Mouse (Mus musculus): ENCODE results near the gene F830045P16Rik. TPM values are rescaled to one million over a fixed set of nuclear protein-coding genes. Genes with fewer than 3 reads are reported as not detected.

F830045P16Rik gene
- polyA plus RNA-seq, 1 experiment from 2014 or later, result 0.41 TPM

DNA sequence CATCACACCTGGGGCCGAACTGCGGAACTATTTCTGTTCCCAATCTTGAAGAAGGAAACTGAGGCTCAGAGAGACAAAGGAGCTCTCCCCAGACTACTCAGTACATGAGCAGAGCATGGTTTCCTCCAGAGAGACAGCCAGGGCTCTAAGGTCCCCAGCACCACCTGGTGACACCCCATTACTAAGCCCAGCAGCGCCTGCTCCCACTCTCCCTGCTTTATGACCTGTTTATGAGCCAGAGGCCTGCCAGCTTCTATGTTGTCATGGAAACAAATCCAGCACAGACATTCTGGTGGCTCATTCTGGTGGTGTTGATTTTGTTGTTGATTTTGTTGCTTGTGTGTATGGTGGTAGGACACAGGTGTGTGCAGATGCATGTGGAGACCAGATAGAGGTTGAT, 3.6 kb upstream of the F830045P16Rik start:
- Histone ChIP-seq H3K27me3 (no peaks in the 10 kb centered on the region), H3K9ac (no peak overlapping the region), H3K4me2 (no peak overlapping the region), H3K4me3 (no peak overlapping the region), H3K27ac (no peak overlapping the region), H3K36me3 (no peaks in the 10 kb centered on the region), H3K9me3 (no peaks in the 10 kb centered on the region), H3K4me1 (peaks cover 8% of the 10 kb centered on the region)
- WGBS, result 50% methylated on average over 3 of the region's 3 CpGs
- no peak for ATAC-seq (ENCODE audit: insufficient number of reproducible peaks, low FRiP score, low TSS enrichment, low read depth)

DNA sequence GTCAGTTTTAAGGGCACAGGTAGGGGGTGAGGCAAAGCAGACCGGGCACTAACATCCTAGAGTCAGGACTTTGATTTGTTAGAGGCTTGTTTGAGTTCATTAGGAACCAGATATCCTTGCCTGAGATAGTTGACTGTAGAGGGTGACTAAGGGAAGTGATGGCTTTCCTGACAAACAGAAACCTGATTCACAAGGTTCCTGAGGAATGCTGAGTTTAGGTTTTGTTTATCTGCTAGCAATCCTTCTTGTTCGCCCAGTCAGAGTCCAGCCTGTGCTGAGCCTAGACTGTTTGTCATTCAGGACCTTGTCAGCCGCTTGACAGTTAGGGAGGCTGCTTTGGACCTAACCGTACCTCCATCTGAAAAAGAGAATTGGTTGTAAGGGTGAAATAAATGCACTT, 2.8 kb upstream of the F830045P16Rik start:
- no peak for ATAC-seq (ENCODE audit: insufficient number of reproducible peaks, low FRiP score, low TSS enrichment, low read depth)
- H3K4me2 ChIP-seq, result no peak overlapping the region
- H3K4me1 ChIP-seq, result peaks cover 8% of the 10 kb centered on the region
- H3K36me3 ChIP-seq, result no peaks in the 10 kb centered on the region
- H3K9me3 ChIP-seq, result no peaks in the 10 kb centered on the region
- no peak overlapping the region for H3K9ac ChIP-seq
- no peaks in the 10 kb centered on the region for H3K27me3 ChIP-seq
- H3K4me3 ChIP-seq, result no peak overlapping the region
- no peak overlapping the region for H3K27ac ChIP-seq
- WGBS, result 38% methylated on average over 4 of the region's 4 CpGs

DNA sequence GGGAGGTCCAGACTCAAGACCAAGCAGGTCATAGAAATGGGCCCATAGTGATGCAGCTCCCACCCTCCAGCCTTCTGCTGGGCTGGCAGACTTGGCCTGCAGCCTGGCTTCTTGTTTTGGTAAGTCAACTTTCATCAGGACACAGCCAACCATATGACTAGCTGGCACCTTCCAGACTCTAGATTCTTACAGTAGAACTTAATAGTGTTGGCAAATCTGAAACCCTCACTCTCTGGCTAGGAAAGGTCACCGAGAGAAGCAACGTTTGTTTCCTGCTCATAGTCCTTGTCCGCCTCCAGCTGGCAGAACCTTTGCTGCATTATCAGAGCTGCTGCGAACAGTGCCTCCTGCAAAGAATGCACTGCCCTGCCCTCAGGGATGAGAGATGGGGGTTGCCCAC, 1.5 kb upstream of the F830045P16Rik start:
- H3K9ac ChIP-seq, result no peak overlapping the region
- WGBS, result 64% methylated on average over 4 of the region's 4 CpGs
- no peak overlapping the region for H3K4me3 ChIP-seq
- ATAC-seq (ENCODE audit: insufficient number of reproducible peaks, low FRiP score, low TSS enrichment, low read depth), result no peak
- no peaks in the 10 kb centered on the region for H3K36me3 ChIP-seq
- H3K9me3 ChIP-seq, result no peaks in the 10 kb centered on the region
- no peak overlapping the region for H3K4me2 ChIP-seq
- no peaks in the 10 kb centered on the region for H3K27me3 ChIP-seq
- H3K27ac ChIP-seq, result no peak overlapping the region
- peaks cover 8% of the 10 kb centered on the region for H3K4me1 ChIP-seq

DNA sequence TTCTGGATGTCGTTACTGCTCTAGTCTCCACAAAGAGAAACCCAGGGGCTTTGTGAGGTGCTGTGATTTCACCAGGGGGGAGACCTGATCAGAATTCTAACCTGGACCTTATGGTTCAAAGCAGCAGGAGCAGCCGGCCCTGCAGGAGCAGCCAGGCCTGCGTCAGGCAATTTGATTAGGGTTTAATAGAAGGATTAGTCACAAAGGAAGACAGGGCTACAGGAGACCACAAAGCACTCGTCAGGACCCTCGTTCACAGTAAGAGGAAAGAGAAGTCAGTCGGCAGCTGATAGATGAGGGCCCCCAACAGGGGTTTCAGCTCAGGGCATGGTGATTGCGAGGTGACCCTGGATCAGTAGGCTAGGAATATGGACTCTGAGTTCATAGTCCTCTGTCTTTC, 958 bp upstream of the F830045P16Rik start:
- Histone ChIP-seq H3K36me3 (no peaks in the 10 kb centered on the region), H3K4me1 (peaks cover 8% of the 10 kb centered on the region), H3K4me3 (no peak overlapping the region), H3K27me3 (no peaks in the 10 kb centered on the region), H3K4me2 (no peak overlapping the region), H3K27ac (no peak overlapping the region), H3K9ac (no peak overlapping the region), H3K9me3 (no peaks in the 10 kb centered on the region)
- WGBS, result 23% methylated on average over 7 of the region's 7 CpGs
- ATAC-seq (ENCODE audit: insufficient number of reproducible peaks, low FRiP score, low TSS enrichment, low read depth), result no peak

DNA sequence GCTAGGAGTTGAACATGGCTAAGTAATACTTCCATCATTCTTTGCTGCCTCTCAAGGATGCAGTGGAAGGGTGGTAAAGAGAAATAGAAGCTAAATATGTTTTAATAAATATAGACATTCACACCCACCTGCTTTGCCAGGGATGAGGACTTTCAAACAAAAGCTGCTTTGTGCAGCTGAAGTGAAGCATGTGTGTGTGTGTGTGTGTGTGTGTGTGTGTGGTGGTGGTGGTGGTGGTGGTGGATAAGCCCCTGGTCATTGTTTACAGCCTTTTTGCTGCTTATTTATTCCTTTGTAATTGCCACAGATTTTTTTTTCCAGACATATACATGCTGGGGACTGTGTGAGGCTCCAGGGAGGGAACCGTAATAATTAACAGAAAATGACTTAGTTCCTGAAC, 524 bp upstream of the F830045P16Rik start:
- Histone ChIP-seq H3K36me3 (no peaks in the 10 kb centered on the region), H3K9ac (no peak overlapping the region), H3K4me2 (no peak overlapping the region), H3K9me3 (no peaks in the 10 kb centered on the region), H3K27ac (no peak overlapping the region), H3K4me3 (no peak overlapping the region), H3K4me1 (peaks cover 8% of the 10 kb centered on the region), H3K27me3 (no peaks in the 10 kb centered on the region)
- no peak for ATAC-seq (ENCODE audit: insufficient number of reproducible peaks, low FRiP score, low TSS enrichment, low read depth)
- WGBS, result 50% methylated on average over 1 of the region's 1 CpGs

DNA sequence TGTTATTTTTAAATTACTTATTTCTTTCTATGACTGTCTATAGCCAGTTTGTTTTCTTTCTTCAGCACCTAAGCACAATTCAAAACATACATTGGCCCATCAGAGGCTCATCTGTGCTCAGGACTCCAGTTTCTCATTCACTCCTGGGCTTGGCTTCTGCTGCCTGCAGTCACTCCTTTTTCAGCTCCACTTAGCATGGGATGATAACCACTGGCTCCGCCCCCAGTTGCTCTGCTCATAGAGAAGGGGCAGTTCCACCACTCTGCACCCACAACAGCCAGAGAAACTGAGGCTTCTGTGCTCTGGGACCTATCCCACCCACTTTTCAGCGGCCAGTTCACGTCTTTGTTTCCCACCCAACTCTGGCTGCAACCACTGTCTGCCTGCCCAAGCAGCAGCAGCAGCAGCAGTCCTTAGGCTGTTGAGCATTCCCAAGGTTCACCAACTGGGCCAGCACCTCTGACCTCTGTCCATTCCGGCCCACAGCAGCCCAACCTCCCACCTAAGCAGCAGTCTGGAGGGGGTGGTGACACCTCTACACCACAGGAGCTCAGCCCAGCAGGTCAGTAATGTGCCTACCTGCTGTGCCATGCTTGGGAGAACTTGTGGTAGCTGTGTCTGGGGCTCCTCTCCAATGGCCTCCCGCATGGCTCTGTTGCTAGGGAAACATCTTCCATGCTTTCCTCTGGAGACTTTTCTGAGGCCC, 1.4 kb downstream of the F830045P16Rik start:
- no peak overlapping the region for H3K9ac ChIP-seq
- no peak for ATAC-seq (ENCODE audit: insufficient number of reproducible peaks, low FRiP score, low TSS enrichment, low read depth)
- WGBS, result 53% methylated on average over 5 of the region's 5 CpGs
- H3K4me3 ChIP-seq, result no peak overlapping the region
- H3K36me3 ChIP-seq, result no peaks in the 10 kb centered on the region
- no peak overlapping the region for H3K4me2 ChIP-seq
- H3K27ac ChIP-seq, result no peak overlapping the region
- no peaks in the 10 kb centered on the region for H3K27me3 ChIP-seq
- peaks cover 7% of the 10 kb centered on the region for H3K4me1 ChIP-seq
- H3K9me3 ChIP-seq, result no peaks in the 10 kb centered on the region

DNA sequence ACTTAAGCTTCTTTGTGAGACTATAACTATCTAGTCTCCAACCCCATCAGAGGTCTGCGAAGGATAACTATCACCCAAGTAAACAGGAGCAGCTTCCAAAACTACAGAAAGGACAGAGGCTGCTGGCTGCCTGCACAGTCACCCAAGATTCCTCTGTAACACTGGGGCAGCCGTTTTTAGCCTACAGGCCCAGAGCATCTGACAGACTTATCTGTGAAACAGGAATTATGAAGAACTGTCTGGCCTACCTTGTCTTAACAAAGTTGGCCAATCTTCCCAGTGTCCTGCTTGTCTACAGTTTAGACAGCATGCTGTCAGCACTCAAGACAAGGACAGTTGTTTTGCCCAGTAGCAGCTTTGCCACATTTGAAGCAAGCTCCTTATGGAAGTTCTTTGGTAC, 4.5 kb downstream of the F830045P16Rik start:
- no peaks in the 10 kb centered on the region for H3K4me1 ChIP-seq
- no peak for ATAC-seq (ENCODE audit: insufficient number of reproducible peaks, low FRiP score, low TSS enrichment, low read depth)
- H3K4me2 ChIP-seq, result no peak overlapping the region
- WGBS, result 71% methylated on average over 2 of the region's 2 CpGs
- 0 out of 2 replicates have a peak, but pooled peaks cover 2% of the 10 kb centered on the region for H3K27me3 ChIP-seq
- no peaks in the 10 kb centered on the region for H3K9me3 ChIP-seq
- no peak overlapping the region for H3K27ac ChIP-seq
- no peak overlapping the region for H3K9ac ChIP-seq
- H3K36me3 ChIP-seq, result no peaks in the 10 kb centered on the region
- H3K4me3 ChIP-seq, result no peak overlapping the region

DNA sequence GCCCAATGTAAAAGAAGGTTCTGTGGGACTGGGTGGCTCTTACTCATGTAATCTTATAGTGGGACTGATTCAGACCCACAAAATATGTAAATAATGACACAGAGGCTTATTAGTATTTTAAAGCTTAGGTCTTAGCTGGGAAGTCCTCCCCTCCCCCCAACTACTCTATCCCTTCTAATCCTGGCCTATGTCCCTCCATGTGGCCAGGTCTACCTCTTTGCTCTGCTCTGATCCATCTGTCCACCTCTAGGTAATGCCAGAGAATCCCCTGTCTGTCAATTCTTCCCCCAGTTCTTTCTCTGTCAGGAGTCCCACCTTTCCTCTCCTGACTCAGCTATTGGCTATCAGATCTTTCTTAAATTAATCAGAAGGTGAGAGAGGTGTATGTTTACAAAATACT, 5.3 kb downstream of the F830045P16Rik start:
- ATAC-seq (ENCODE audit: insufficient number of reproducible peaks, low FRiP score, low TSS enrichment, low read depth), result no peak

DNA sequence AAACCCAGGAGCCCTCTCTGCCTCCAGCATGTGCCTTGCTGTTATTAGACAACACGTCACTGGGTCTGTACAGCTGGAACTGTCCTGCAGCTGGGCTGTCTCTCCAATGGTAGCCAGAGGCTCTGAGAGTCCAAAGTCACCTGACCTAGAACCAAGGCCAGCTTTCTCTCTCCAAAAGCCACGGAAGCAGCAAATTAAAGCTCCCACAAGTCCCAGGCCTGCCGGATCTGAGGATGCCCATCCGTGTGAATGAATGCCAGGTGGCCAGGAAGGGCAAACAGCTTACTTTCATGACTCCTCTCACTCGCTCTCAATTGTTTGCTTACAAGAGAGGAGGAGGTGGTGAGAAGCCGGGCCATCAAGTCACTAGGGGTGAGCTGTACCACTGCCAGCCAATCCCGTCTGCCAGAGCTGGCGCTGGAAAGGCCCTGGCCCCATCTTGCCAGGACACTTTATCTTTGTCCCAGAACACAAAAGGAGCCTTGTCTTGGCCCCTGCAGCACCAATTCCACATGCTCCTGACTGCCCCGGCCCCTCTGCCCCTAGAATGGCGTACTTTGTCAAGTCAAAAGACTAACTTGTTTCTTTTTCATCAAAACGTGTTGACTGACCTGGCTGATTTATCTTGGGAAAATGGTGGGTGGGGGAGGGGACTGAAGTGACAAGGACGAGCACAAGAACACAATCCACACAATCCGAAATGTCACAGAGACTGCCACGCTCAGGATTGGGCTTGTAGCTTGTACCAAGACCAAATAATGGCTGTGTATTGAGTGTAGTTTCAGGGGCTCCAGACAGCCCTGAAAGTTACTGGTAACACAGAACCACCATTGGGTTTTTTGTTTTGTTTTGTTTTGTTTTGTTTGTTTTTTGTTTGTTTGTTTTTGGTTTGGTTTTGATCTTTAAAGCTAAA, 6.8 kb downstream of the F830045P16Rik start:
- H3K36me3 ChIP-seq, result no peaks in the 10 kb centered on the region
- H3K9me3 ChIP-seq, result no peaks in the 10 kb centered on the region
- 40% methylated on average over 14 of the region's 14 CpGs for WGBS
- H3K27me3 ChIP-seq, result 0 out of 2 replicates have a peak, but pooled peaks cover 2% of the 10 kb centered on the region
- H3K4me2 ChIP-seq, result no peak overlapping the region
- no peaks in the 10 kb centered on the region for H3K4me1 ChIP-seq
- ATAC-seq (ENCODE audit: insufficient number of reproducible peaks, low FRiP score, low TSS enrichment, low read depth), result no peak
- H3K4me3 ChIP-seq, result no peak overlapping the region
- H3K9ac ChIP-seq, result no peak overlapping the region
- no peak overlapping the region for H3K27ac ChIP-seq

More for the DNA sequence above, 5.3 kb downstream of the F830045P16Rik start:
- Histone ChIP-seq H3K4me3 (no peak overlapping the region), H3K27ac (no peak overlapping the region), H3K36me3 (no peaks in the 10 kb centered on the region), H3K4me1 (no peaks in the 10 kb centered on the region), H3K4me2 (no peak overlapping the region), H3K9ac (no peak overlapping the region), H3K27me3 (0 out of 2 replicates have a peak, but pooled peaks cover 2% of the 10 kb centered on the region), H3K9me3 (no peaks in the 10 kb centered on the region)

DNA sequence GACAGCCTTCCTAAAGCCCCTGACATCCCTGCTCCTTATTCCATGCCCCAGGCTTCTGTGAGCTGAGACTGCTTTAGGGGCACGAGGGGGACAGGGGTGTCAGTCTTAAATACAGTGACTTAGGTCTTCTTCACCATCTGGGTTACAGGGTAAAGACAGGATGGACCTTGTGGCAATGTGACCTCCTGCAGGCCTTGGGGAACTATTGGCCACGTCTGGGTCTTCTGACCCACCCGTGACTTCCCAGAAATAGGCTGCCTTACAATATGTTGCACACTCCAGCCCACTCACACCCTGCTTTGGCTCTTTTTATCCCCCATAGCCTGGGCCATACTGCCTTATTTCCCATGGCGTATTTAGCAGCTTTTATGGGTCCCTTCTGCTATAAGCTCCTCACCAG, 8.5 kb downstream of the F830045P16Rik start:
- no peaks in the 10 kb centered on the region for H3K9me3 ChIP-seq
- H3K4me1 ChIP-seq, result no peaks in the 10 kb centered on the region
- no peak overlapping the region for H3K4me3 ChIP-seq
- H3K36me3 ChIP-seq, result no peaks in the 10 kb centered on the region
- H3K9ac ChIP-seq, result no peak overlapping the region
- WGBS, result 76% methylated on average over 4 of the region's 4 CpGs
- no peak for ATAC-seq (ENCODE audit: insufficient number of reproducible peaks, low FRiP score, low TSS enrichment, low read depth)
- no peak overlapping the region for H3K27ac ChIP-seq
- H3K27me3 ChIP-seq, result 0 out of 2 replicates have a peak, but pooled peaks cover 2% of the 10 kb centered on the region
- no peak overlapping the region for H3K4me2 ChIP-seq

DNA sequence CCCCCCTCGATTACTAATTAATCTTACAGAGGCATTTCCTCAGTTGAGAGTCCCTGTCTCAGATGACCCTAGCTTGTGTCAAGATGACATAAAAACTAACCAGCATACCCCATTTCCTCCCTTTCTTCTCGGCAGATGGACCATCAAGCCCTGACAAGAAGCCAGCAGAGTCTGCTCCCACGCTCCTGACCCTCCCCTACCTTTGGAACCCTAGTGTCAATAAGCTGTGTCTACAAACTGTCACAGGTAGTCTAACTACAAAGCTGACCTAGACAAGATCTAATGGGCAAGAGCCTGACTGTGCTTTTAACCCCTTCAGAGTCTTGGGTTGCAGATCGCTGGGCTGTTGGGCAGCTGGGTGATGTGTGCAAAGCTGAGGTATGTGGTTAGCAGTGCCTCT, 10.1 kb downstream of the F830045P16Rik start:
- Histone ChIP-seq H3K9me3 (no peaks in the 10 kb centered on the region), H3K27ac (no peak overlapping the region), H3K4me2 (no peak overlapping the region), H3K36me3 (no peaks in the 10 kb centered on the region), H3K4me1 (no peaks in the 10 kb centered on the region), H3K27me3 (0 out of 2 replicates have a peak, but pooled peaks cover 2% of the 10 kb centered on the region), H3K9ac (no peak overlapping the region), H3K4me3 (no peak overlapping the region)
- no peak for ATAC-seq (ENCODE audit: insufficient number of reproducible peaks, low FRiP score, low TSS enrichment, low read depth)
- WGBS, result 75% methylated on average over 4 of the region's 4 CpGs

DNA sequence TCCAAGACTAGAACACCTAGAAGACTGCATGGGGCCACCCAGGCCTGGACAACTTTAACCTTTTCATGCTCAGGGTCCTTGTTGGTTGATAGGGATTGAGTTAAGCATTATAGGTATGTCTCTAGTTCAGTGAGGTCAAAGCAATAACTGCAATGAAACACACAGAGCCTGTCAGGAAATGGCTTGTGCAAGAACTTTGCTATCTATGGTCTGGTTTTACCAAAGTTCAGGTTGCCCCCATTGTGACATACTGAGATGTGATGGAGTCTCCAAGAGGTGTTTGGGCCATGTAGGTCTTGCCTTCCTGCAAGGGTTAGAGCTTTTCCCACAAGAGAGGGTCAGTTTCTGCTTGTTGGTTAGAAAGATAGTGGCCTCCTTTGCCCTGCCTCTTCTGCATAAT, 10.8 kb downstream of the F830045P16Rik start:
- H3K27ac ChIP-seq, result no peak overlapping the region
- ATAC-seq (ENCODE audit: insufficient number of reproducible peaks, low FRiP score, low TSS enrichment, low read depth), result no peak
- H3K36me3 ChIP-seq, result no peaks in the 10 kb centered on the region
- H3K9ac ChIP-seq, result no peak overlapping the region
- no peak overlapping the region for H3K4me3 ChIP-seq
- no peaks in the 10 kb centered on the region for H3K4me1 ChIP-seq
- no peak overlapping the region for H3K4me2 ChIP-seq
- H3K9me3 ChIP-seq, result no peaks in the 10 kb centered on the region
- 0 out of 2 replicates have a peak, but pooled peaks cover 2% of the 10 kb centered on the region for H3K27me3 ChIP-seq
